Mouse (Mus musculus): ENCODE measurements around the gene Sfxn5.

GRCm38 (mm10) chr6:85220917-85221316, 112.3 kb downstream of the Sfxn5 start:
- TF ChIP-seq CTCF (IDR thresholded peaks at IDR 0.05; ENCODE audit: borderline replicate concordance, insufficient read depth, low read depth, low read length) (no peak), POLR2A (IDR thresholded peaks at IDR 0.05; ENCODE audit: borderline replicate concordance, insufficient read depth, low read length) (no peak)
